Mouse (Mus musculus): ENCODE measurements at regions not wholly inside any gene's neighbourhood (a gene's known extent, or its start where the extent isn't known, plus 50 kb on each side); places are given as distances from the start of the nearest gene placed in this dataset.

DNA sequence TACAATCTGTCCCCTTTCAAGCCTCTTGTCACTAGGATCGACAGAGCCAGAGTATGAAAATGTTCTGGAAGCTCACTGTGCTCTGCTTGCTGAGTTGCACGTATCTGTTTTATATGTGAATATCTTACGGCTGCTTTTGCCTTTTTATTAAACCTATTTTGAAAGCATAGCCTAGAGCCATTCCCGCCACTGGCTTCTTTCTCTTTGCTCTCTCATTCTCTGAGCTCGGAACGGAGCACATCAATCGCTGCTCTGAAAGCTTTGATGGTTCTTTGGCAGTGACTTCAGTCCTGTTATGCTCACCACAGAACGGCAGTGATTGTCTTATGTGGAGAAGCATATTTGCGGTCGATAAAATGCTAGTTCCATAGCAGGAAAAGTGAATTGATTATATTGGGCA lies 128.9 kb upstream of the Satb2 start:
- Histone ChIP-seq H3K27ac (ENCODE audit: low read depth, low read length) (no peak overlapping the region), H3K27me3 (ENCODE audit: control insufficient read depth, insufficient read depth, low read length) (no peaks in the 10 kb centered on the region), H3K4me1 (ENCODE audit: control insufficient read depth, insufficient read depth, low read length) (no peaks in the 10 kb centered on the region), H3K9ac (ENCODE audit: low read length) (no peak overlapping the region), H3K4me2 (ENCODE audit: low read depth) (no peak overlapping the region), H3K36me3 (ENCODE audit: control insufficient read depth, insufficient read depth, low read length) (no peaks in the 10 kb centered on the region), H3K9me3 (ENCODE audit: control insufficient read depth, low read length) (no peaks in the 10 kb centered on the region), H3K4me3 (ENCODE audit: low read depth, low read length) (no peak overlapping the region)
- DNase-seq (ENCODE audit: low spot score) (no peak), ATAC-seq (ENCODE audit: insufficient read depth, low FRiP score, low TSS enrichment) (no peak)
- whole genome bisulfite sequencing = 87% methylated on average over 10 of the region's 10 CpGs

DNA sequence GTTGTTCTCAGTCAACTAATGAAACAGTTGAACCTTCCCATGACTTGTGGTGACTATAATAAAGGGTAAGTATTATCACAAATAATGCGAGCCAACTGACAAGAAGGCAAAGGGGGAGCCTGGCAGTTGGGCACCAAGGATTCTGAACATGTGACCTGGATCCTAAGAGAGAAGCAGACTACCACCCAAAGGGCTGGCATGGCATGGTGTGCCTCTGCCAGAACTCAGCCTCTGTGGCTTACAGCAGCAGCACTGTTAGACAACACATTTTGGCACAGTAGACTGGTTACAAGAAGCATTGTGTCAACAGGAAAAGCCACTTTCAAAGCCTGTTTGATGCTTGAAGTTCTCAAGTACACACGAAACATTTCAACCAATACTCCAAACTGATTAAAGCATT lies 142.2 kb upstream of the Satb2 start:
- WGBS = 81% methylated on average over 2 of the region's 2 CpGs
- Histone ChIP-seq H3K36me3 (ENCODE audit: control insufficient read depth, insufficient read depth, low read length) (no peaks in the 10 kb centered on the region), H3K9me3 (ENCODE audit: control insufficient read depth, low read length) (no peaks in the 10 kb centered on the region), H3K27ac (ENCODE audit: low read depth, low read length) (no peak overlapping the region), H3K4me1 (ENCODE audit: control insufficient read depth, insufficient read depth, low read length) (no peaks in the 10 kb centered on the region), H3K4me2 (ENCODE audit: low read depth) (no peak overlapping the region), H3K9ac (ENCODE audit: low read length) (no peak overlapping the region), H3K27me3 (ENCODE audit: control insufficient read depth, insufficient read depth, low read length) (no peaks in the 10 kb centered on the region), H3K4me3 (ENCODE audit: low read depth, low read length) (no peak overlapping the region)
- DNase-seq (ENCODE audit: low spot score) (no peak), ATAC-seq (ENCODE audit: insufficient read depth, low FRiP score, low TSS enrichment) (no peak)

DNA sequence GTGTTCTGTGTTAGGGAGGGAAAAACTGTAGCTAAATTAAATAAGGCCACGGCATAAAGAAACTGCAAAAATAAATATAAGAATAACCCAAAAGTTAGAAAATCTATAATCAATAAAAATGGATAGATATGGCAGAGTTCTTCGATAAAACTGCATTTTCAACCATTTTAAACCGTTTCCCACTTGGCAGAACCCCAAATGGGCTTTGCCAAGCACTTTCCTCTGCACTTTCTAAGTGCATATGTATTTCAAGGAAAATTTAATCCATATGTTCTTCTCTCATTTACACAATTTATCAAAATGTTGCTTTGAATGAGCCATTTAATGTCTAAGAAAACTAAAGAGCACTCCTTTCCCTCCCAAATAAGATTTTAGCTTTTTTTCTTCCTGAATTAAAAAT lies 165.7 kb upstream of the Satb2 start:
- Histone ChIP-seq H3K9ac (ENCODE audit: low read length) (no peak overlapping the region), H3K4me1 (ENCODE audit: control insufficient read depth, insufficient read depth, low read length) (no peaks in the 10 kb centered on the region), H3K36me3 (ENCODE audit: control insufficient read depth, insufficient read depth, low read length) (no peaks in the 10 kb centered on the region), H3K27me3 (ENCODE audit: control insufficient read depth, insufficient read depth, low read length) (no peaks in the 10 kb centered on the region), H3K4me3 (ENCODE audit: low read depth, low read length) (no peak overlapping the region), H3K9me3 (ENCODE audit: control insufficient read depth, low read length) (no peaks in the 10 kb centered on the region), H3K4me2 (ENCODE audit: low read depth) (no peak overlapping the region), H3K27ac (ENCODE audit: low read depth, low read length) (no peak overlapping the region)
- 88% methylated on average over 3 of the region's 3 CpGs for whole genome bisulfite sequencing
- DNase-seq (ENCODE audit: low spot score) (no peak), ATAC-seq (ENCODE audit: insufficient read depth, low FRiP score, low TSS enrichment) (no peak)

DNA sequence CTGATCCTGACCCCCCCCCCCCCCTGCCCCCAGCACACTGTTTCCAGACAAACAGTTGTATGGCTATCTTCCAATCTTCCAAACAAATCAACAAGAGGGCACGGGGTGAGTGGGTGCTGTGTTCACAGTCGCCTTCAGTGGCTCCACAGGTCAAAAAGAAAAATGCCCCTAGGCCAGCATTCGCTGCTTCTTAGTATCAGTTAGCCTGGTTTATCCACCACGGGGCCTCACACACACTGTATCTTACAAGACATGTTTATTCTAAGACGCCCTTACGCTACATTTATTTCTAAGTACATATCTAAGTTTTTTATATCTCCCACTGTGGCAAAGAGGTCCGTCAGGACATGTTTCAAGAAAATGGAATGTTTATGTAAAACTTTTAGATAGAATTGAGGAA lies 177.4 kb upstream of the Satb2 start:
- H3K27me3 ChIP-seq (ENCODE audit: control insufficient read depth, insufficient read depth, low read length) = no peaks in the 10 kb centered on the region
- no peaks in the 10 kb centered on the region for H3K36me3 ChIP-seq (ENCODE audit: control insufficient read depth, insufficient read depth, low read length)
- no peak overlapping the region for H3K9ac ChIP-seq (ENCODE audit: low read length)
- DNase-seq (ENCODE audit: low spot score) (no peak), ATAC-seq (ENCODE audit: insufficient read depth, low FRiP score, low TSS enrichment) (no peak)
- H3K4me3 ChIP-seq (ENCODE audit: low read depth, low read length) = no peak overlapping the region
- no peaks in the 10 kb centered on the region for H3K4me1 ChIP-seq (ENCODE audit: control insufficient read depth, insufficient read depth, low read length)
- no peaks in the 10 kb centered on the region for H3K9me3 ChIP-seq (ENCODE audit: control insufficient read depth, low read length)
- H3K4me2 ChIP-seq (ENCODE audit: low read depth) = no peak overlapping the region
- 88% methylated on average over 7 of the region's 7 CpGs for WGBS
- H3K27ac ChIP-seq (ENCODE audit: low read depth, low read length) = no peak overlapping the region

DNA sequence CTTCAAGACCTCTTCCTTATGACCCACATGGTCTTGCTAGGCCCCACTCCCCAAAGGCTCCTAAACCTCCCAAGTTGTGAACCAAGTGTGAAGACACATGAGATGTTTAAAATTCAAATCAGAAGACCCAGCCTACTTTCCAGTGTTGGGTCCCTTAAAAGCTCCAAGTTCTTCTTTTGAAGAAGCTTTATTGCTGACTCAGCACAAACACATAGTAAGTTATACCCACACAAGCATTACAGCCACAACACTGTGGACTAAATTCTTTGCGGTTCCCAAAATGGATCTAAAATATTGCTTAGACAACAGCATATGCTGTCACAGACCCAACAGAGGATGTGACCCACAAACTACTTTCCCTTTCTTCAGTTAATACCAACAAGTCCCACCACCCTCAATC lies 186.0 kb upstream of the Satb2 start:
- no peak for DNase-seq (ENCODE audit: low spot score)

DNA sequence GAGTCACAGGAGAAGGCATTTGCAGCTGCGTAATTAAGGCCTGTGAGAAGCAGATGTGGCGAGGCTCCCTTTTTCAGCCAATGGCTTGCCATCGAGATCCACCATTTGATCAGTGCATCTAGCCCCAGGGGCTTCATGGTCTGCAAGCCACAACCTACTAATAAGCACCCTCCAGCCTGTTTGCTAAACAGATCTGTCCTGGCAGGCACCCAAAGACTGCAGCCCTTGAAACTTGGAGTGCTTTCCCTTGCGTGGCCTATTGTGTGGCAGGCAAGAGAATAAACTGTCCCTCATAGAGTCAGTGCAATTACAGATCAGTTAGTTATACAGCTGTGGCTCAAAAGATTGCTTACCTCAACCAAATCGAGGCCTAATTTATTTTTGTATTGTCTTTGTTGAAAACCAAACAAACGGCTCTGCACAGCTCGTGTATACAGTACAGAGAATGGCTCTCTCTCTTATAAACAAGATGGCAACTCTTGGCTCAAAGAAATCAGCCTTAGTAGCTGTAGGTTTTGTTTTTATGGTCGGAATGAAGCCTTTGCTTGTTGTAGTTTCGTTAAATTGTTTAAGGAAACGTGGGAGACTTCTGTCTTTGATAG lies 195.9 kb upstream of the Satb2 start:
- Histone ChIP-seq H3K4me3 (ENCODE audit: low read depth, low read length) (no peak overlapping the region), H3K27me3 (ENCODE audit: control insufficient read depth, insufficient read depth, low read length) (no peaks in the 10 kb centered on the region), H3K9ac (ENCODE audit: low read length) (no peak overlapping the region), H3K27ac (ENCODE audit: low read depth, low read length) (no peak overlapping the region), H3K36me3 (ENCODE audit: control insufficient read depth, insufficient read depth, low read length) (no peaks in the 10 kb centered on the region), H3K9me3 (ENCODE audit: control insufficient read depth, low read length) (no peaks in the 10 kb centered on the region), H3K4me2 (ENCODE audit: low read depth) (no peak overlapping the region), H3K4me1 (ENCODE audit: control insufficient read depth, insufficient read depth, low read length) (no peaks in the 10 kb centered on the region)
- DNase-seq (ENCODE audit: low spot score) (no peak), ATAC-seq (ENCODE audit: insufficient read depth, low FRiP score, low TSS enrichment) (no peak)
- 80% methylated on average over 10 of the region's 10 CpGs for WGBS

More for the DNA sequence above, 186.0 kb upstream of the Satb2 start:
- H3K36me3 ChIP-seq (ENCODE audit: control insufficient read depth, insufficient read depth, low read length) = no peaks in the 10 kb centered on the region
- no peaks in the 10 kb centered on the region for H3K4me1 ChIP-seq (ENCODE audit: control insufficient read depth, insufficient read depth, low read length)
- H3K4me3 ChIP-seq (ENCODE audit: low read depth, low read length) = no peak overlapping the region
- H3K4me2 ChIP-seq (ENCODE audit: low read depth) = no peak overlapping the region
- no peak overlapping the region for H3K9ac ChIP-seq (ENCODE audit: low read length)
- ATAC-seq (ENCODE audit: insufficient read depth, low FRiP score, low TSS enrichment) = no peak
- 83% methylated on average over 1 of the region's 1 CpGs for WGBS
- H3K9me3 ChIP-seq (ENCODE audit: control insufficient read depth, low read length) = no peaks in the 10 kb centered on the region
- H3K27ac ChIP-seq (ENCODE audit: low read depth, low read length) = no peak overlapping the region
- H3K27me3 ChIP-seq (ENCODE audit: control insufficient read depth, insufficient read depth, low read length) = no peaks in the 10 kb centered on the region

DNA sequence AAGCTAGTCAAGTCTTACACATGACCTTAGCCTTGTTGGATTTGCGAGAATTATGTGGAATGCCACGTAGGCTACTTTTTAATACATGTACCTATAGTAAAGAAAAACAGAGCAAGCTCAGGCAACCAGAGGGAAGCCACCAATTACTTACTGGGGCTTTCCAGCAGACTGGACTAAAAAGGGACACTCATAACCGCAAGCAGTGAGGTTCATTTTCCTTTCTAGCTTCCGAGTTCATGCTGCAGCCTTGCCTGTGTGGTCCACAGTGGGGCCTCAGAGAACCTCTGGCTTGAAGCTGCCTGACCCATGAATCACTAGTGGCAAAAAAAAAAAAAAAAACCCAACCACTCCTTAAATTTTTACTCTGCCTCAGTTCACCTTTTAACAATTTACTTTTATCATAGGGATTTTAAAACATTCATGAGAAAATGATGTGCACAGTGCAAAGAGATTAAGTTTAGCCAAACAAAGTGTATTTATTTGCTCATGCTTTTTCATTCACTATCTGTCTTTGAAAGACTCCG lies 188.6 kb upstream of the 1700066M21Rik start:
- H3K4me1 ChIP-seq (ENCODE audit: control insufficient read depth, insufficient read depth, low read length) = no peaks in the 10 kb centered on the region
- no peak overlapping the region for H3K27ac ChIP-seq (ENCODE audit: low read depth, low read length)

DNA sequence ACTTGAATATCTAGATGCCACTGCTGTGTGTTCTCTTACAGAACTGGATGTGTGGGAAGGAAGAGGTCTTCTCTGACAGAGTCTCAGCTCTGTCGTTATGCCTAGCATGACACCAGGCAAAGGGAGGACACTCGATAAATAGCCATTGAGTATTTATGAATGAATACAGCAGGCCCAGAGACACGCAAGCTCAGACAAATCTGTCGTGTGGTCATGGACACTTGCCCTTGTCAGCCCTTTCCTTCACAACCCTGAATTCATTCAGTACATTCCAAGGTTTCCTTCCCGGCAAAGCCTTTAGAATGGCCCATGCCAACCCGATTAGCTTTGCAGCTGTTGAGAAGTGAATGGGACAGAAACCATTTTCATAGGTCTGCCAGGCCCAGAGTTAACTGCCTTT lies 176.1 kb upstream of the 1700066M21Rik start:
- Histone ChIP-seq H3K27me3 (ENCODE audit: control insufficient read depth, insufficient read depth, low read length) (no peaks in the 10 kb centered on the region), H3K36me3 (ENCODE audit: control insufficient read depth, insufficient read depth, low read length) (no peaks in the 10 kb centered on the region), H3K9ac (ENCODE audit: low read length) (no peak overlapping the region), H3K9me3 (ENCODE audit: control insufficient read depth, low read length) (no peaks in the 10 kb centered on the region), H3K4me2 (ENCODE audit: low read depth) (no peak overlapping the region), H3K4me1 (ENCODE audit: control insufficient read depth, insufficient read depth, low read length) (0 out of 2 replicates have a peak, but pooled peaks cover 3% of the 10 kb centered on the region), H3K4me3 (ENCODE audit: low read depth, low read length) (no peak overlapping the region), H3K27ac (ENCODE audit: low read depth, low read length) (no peak overlapping the region)
- 79% methylated on average over 6 of the region's 6 CpGs for WGBS
- DNase-seq (ENCODE audit: low spot score) (no peak), ATAC-seq (ENCODE audit: insufficient read depth, low FRiP score, low TSS enrichment) (no peak)

More for the DNA sequence above, 188.6 kb upstream of the 1700066M21Rik start:
- no peak overlapping the region for H3K4me3 ChIP-seq (ENCODE audit: low read depth, low read length)
- H3K36me3 ChIP-seq (ENCODE audit: control insufficient read depth, insufficient read depth, low read length) = no peaks in the 10 kb centered on the region
- no peak overlapping the region for H3K9ac ChIP-seq (ENCODE audit: low read length)
- no peak for DNase-seq (ENCODE audit: low spot score)
- no peaks in the 10 kb centered on the region for H3K27me3 ChIP-seq (ENCODE audit: control insufficient read depth, insufficient read depth, low read length)
- 90% methylated on average over 5 of the region's 5 CpGs for WGBS
- no peaks in the 10 kb centered on the region for H3K9me3 ChIP-seq (ENCODE audit: control insufficient read depth, low read length)
- H3K4me2 ChIP-seq (ENCODE audit: low read depth) = no peak overlapping the region
- no peak for ATAC-seq (ENCODE audit: insufficient read depth, low FRiP score, low TSS enrichment)

DNA sequence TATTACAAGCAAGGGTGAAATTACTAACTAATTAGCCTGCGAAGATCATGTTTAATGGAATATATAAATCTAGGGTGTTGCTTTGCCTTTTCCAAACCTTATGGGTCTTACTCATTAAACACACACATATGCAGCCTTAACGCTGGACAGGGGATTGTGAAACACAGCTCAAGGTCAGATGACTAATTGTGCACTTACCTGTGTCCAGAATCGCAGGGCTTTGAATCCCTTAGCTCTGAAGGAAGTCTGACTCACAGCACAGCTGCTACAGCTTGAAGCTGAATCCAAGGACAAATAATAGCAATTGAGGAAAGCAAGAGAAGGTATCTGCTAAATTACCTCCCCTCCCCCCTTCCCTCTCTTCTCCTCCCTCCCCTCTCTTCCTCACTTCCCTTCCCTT lies 173.1 kb upstream of the 1700066M21Rik start:
- no peaks in the 10 kb centered on the region for H3K36me3 ChIP-seq (ENCODE audit: control insufficient read depth, insufficient read depth, low read length)
- H3K27me3 ChIP-seq (ENCODE audit: control insufficient read depth, insufficient read depth, low read length) = no peaks in the 10 kb centered on the region
- H3K9me3 ChIP-seq (ENCODE audit: control insufficient read depth, low read length) = no peaks in the 10 kb centered on the region
- no peak overlapping the region for H3K4me3 ChIP-seq (ENCODE audit: low read depth, low read length)
- DNase-seq (ENCODE audit: low spot score) (no peak), ATAC-seq (ENCODE audit: insufficient read depth, low FRiP score, low TSS enrichment) (no peak)
- no peak overlapping the region for H3K9ac ChIP-seq (ENCODE audit: low read length)
- 61% methylated on average over 3 of the region's 3 CpGs for WGBS
- no peak overlapping the region for H3K27ac ChIP-seq (ENCODE audit: low read depth, low read length)
- H3K4me1 ChIP-seq (ENCODE audit: control insufficient read depth, insufficient read depth, low read length) = 0 out of 2 replicates have a peak, but pooled peaks cover 3% of the 10 kb centered on the region
- no peak overlapping the region for H3K4me2 ChIP-seq (ENCODE audit: low read depth)
